Mouse (Mus musculus): ENCODE data around the gene Rpl41.
"Not testable (repeated sequence)": the region's sequence is repeated elsewhere in the genome, so short reads cannot be mapped to it uniquely, and the experiment has no call there.

DNA sequence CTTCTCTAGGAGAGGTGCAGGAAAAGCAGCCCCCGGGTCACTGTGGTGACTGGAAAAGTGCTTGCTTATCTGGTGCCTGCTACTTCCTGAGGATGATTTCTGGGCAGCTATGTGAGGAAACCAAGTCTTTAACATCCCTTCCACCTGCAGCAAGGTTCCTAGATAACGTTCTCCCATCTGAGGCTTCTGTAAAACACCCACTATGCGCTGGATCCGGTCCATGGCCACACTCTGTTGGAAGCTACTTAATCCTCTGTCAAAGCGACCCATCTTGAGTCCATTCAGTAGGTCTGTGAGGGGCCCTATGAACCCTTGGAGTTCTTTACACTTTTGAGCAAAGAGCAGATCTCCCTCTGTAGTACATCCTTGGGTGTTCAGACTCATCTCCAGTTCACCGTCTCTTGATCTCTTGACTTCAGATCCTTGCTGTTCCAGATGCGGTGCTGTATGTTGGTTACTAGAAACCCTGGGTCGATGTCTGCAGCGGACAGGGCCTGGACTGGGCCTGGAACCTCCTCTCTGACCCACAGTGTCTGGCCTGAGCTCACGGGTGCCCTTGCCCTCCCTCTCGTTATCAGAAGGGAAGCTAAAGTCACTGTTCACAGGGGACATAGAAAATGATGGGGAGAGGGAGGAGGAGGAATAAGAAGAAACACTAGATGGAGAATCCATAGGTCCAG is 1.2 kb upstream of the Rpl41 start:
- not testable (repeated sequence) for TF ChIP-seq CTCF, EP300 (IDR thresholded peaks at IDR 0.05; ENCODE audit: low read depth)

All from liver, postnatal 0 days (tissue).